Mouse (Mus musculus) hindbrain, postnatal 0 days (tissue): ENCODE results near the gene Krtcap2. TPM values are rescaled to one million over a fixed set of nuclear protein-coding genes. Genes with fewer than 3 reads are reported as not detected.

Experiments used
- ATAC-seq: fragments of 200-750 bp; cut with Nextera tagmentation; 2 replicates; pipeline ENCODE4 v1.8.0; 2017; ENCODE audit warnings: mild to moderate bottlenecking, moderate TSS enrichment, moderate library complexity
- DNase-seq: peaks from one replicate; pipeline ENCODE4 v3.0.0-alpha.2; 2015; ENCODE audit warnings: low spot score
- H3K27ac ChIP-seq: fragments of 300-500 bp; sonication (generic); 2 replicates; pipeline ENCODE4 v1.5.1; 2014; ENCODE audit warnings: mild to moderate bottlenecking
- H3K27me3 ChIP-seq: fragments of 300-500 bp; sonication (generic); 2 replicates; pipeline ENCODE4 v1.6.1; 2014; ENCODE audit warnings: low read length, mixed read lengths; ENCODE audit not compliant: insufficient read depth
- H3K36me3 ChIP-seq: fragments of 300-500 bp; sonication (generic); 2 replicates; pipeline ENCODE4 v1.6.1; 2014; ENCODE audit warnings: low read length, mixed read lengths; ENCODE audit not compliant: insufficient read depth
- H3K4me1 ChIP-seq: fragments of 300-500 bp; sonication (generic); 2 replicates; pipeline ENCODE4 v1.6.1; 2014; ENCODE audit warnings: antibody characterized with exemption, low read length, mixed read lengths; ENCODE audit not compliant: insufficient read depth
- H3K4me2 ChIP-seq: fragments of 300-500 bp; sonication (generic); 2 replicates; pipeline ENCODE4 v1.6.1; 2014; ENCODE audit warnings: low read depth, mild to moderate bottlenecking, low read length, moderate library complexity, mixed read lengths
- H3K4me3 ChIP-seq: fragments of 300-500 bp; sonication (generic); 2 replicates; pipeline ENCODE4 v1.5.1; 2014; ENCODE audit warnings: low read length
- H3K9ac ChIP-seq: fragments of 300-500 bp; sonication (generic); replicated peaks from 2 replicates; pipeline ENCODE4 v1.6.1; 2014; ENCODE audit warnings: mild to moderate bottlenecking, low read length, moderate library complexity, mixed read lengths
- H3K9me3 ChIP-seq: fragments of 300-500 bp; sonication (generic); 2 replicates; pipeline ENCODE4 v1.6.1; 2016; ENCODE audit warnings: low read length, mixed read lengths
- CTCF ChIP-seq: IDR thresholded peaks from 2 replicates; pipeline ENCODE4 v1.5.1; 2016; ENCODE audit warnings: antibody characterized with exemption, control low read depth, low read depth
- WGBS: fragments of 180-500 bp; shearing (Covaris S2); extraction: QIAGEN DNeasy Blood & Tissue Kit; methylation state at CpG from one replicate; pipeline ENCODE4 v1.1.7; 2014; 5-methylcytosine and 5-hydroxymethylcytosine counted together
- polyA plus RNA-seq: library from polyadenylated mRNA; unstranded; fragments of >200 nt; fragmentation: Nextera tagmentation; extraction: Ambion mirVana; gene quantifications from 2 replicates; pipeline ENCODE4 v1.2.1, GENCODE M21; 2015
- total RNA-seq: library from RNA; depleted of rRNA; stranded (reverse); fragments of >200 nt; gene quantifications from 2 replicates; pipeline ENCODE4 v1.2.3, GENCODE M21; 2014

Gene Krtcap2
- total and polyA plus RNA-seq, 2 experiments from 2014 or later, result 74.9 to 250 TPM

- Histone ChIP-seq H3K9me3 (no peaks in the 10 kb centered on the region), H3K27me3 (no peaks in the 10 kb centered on the region), H3K4me2 (no peak overlapping the region), H3K36me3 (no peaks in the 10 kb centered on the region), H3K9ac (no peak overlapping the region), H3K27ac (no peak overlapping the region), H3K4me1 (0 out of 2 replicates have a peak, but pooled peaks cover 3% of the 10 kb centered on the region), H3K4me3 (no peak overlapping the region)
- ATAC-seq (no peak), DNase-seq (no peak)
- WGBS, result 76% methylated on average over 5 of the region's 5 CpGs
- no peak for TF ChIP-seq CTCF
These were observed 10.4 kb downstream of the Krtcap2 start for GRCm38 (mm10) chr3:89256177-89256576.

GRCm38 (mm10) chr3:89259076-89259475, 13.3 kb downstream of the Krtcap2 start, which contains the start of gene Dpm3:
Gene Dpm3 (plus strand): TSS chr3:89259358.
- Histone ChIP-seq H3K27me3 (no peaks in the 10 kb centered on the region), H3K9me3 (no peaks in the 10 kb centered on the region), H3K4me3 (no peak within 1 kb of the TSS), H3K36me3 (no peaks in the 10 kb centered on the region), H3K9ac (no peak within 1 kb of the TSS), H3K27ac (no peak within 1 kb of the TSS), H3K4me2 (no peak within 1 kb of the TSS), H3K4me1 (no peaks in the 10 kb centered on the region)
- 49% methylated on average over 7 of the region's 7 CpGs for WGBS
- no peak for TF ChIP-seq CTCF
- ATAC-seq (no peak), DNase-seq (no peak)

- H3K9me3 ChIP-seq, result no peaks in the 10 kb centered on the region
- no peak for ATAC-seq
These were observed 14.4 kb downstream of the Krtcap2 start for GRCm38 (mm10) chr3:89260211-89260610.

GRCm38 (mm10) chr3:89262417-89262816, 16.7 kb downstream of the Krtcap2 start:
- Histone ChIP-seq H3K4me1 (peaks cover 4% of the 10 kb centered on the region; the same call in 1 of the 2 replicates), H3K4me3 (no peak overlapping the region), H3K9me3 (no peaks in the 10 kb centered on the region), H3K36me3 (no peaks in the 10 kb centered on the region), H3K27me3 (no peaks in the 10 kb centered on the region), H3K4me2 (no peak overlapping the region), H3K9ac (no peak overlapping the region), H3K27ac (no peak overlapping the region)
- DNase-seq, result no peak
- no peak for TF ChIP-seq CTCF
- ATAC-seq, result no peak
- WGBS, result 77% methylated on average over 10 of the region's 10 CpGs

More at GRCm38 (mm10) chr3:89260211-89260610, 14.4 kb downstream of the Krtcap2 start:
- WGBS, result 69% methylated on average over 3 of the region's 3 CpGs
- Histone ChIP-seq H3K27ac (no peak overlapping the region), H3K4me2 (no peak overlapping the region), H3K4me3 (no peak overlapping the region), H3K36me3 (no peaks in the 10 kb centered on the region), H3K9ac (no peak overlapping the region), H3K27me3 (no peaks in the 10 kb centered on the region), H3K4me1 (no peaks in the 10 kb centered on the region)
- no peak for DNase-seq
- TF ChIP-seq CTCF, result no peak

- peak; percentile 89 for ATAC-seq
- 0% methylated on average over 20 of the region's 20 CpGs for WGBS
- TF ChIP-seq CTCF, result no peak
- no peaks in the 10 kb centered on the region for H3K9me3 ChIP-seq
- peak overlapping the region; percentile 81; the same call in 1 of the 2 replicates for H3K27ac ChIP-seq
- no peaks in the 10 kb centered on the region for H3K36me3 ChIP-seq
- peak overlapping the region; percentile 68 for H3K4me3 ChIP-seq
- peak overlapping the region; percentile 99 for H3K4me2 ChIP-seq
- peak overlapping the region; percentile 84 for H3K9ac ChIP-seq
- H3K4me1 ChIP-seq, result peaks cover 18% of the 10 kb centered on the region
- peak; percentile 92 for DNase-seq
- H3K27me3 ChIP-seq, result no peaks in the 10 kb centered on the region
These were observed 20.7 kb downstream of the Krtcap2 start for GRCm38 (mm10) chr3:89266439-89266893.

- TF ChIP-seq CTCF, result no peak
- 57% methylated on average over 8 of the region's 8 CpGs for WGBS
- peaks cover 18% of the 10 kb centered on the region for H3K4me1 ChIP-seq
- H3K9me3 ChIP-seq, result no peaks in the 10 kb centered on the region
- no peak for DNase-seq
- H3K9ac ChIP-seq, result no peak overlapping the region
- H3K4me2 ChIP-seq, result peak overlapping the region; percentile 68; the same call in 1 of the 2 replicates
- no peaks in the 10 kb centered on the region for H3K27me3 ChIP-seq
- no peak for ATAC-seq
- H3K4me3 ChIP-seq, result no peak overlapping the region
- no peaks in the 10 kb centered on the region for H3K36me3 ChIP-seq
- H3K27ac ChIP-seq, result no peak overlapping the region
These were observed 23.1 kb downstream of the Krtcap2 start for GRCm38 (mm10) chr3:89268916-89269315.

GRCm38 (mm10) chr3:89270051-89270755, 24.4 kb downstream of the Krtcap2 start, which contains the start of gene Slc50a1:
Gene Slc50a1 (minus strand): TSS chr3:89270570.
- H3K9me3 ChIP-seq, result no peaks in the 10 kb centered on the region
- peak within 1 kb of the TSS; percentile 59 for H3K9ac ChIP-seq
- DNase-seq, result peak; percentile 87
- peak within 1 kb of the TSS; percentile 68 for H3K4me2 ChIP-seq
- peak; percentile 64 for ATAC-seq
- 1% methylated on average over 39 of the region's 39 CpGs for WGBS
- no peaks in the 10 kb centered on the region for H3K36me3 ChIP-seq
- no peaks in the 10 kb centered on the region for H3K27me3 ChIP-seq
- H3K4me1 ChIP-seq, result peaks cover 18% of the 10 kb centered on the region
- peak; percentile 68 for TF ChIP-seq CTCF
- peak within 1 kb of the TSS; percentile 58 for H3K4me3 ChIP-seq
- H3K27ac ChIP-seq, result peak within 1 kb of the TSS; percentile 86
